Mouse (Mus musculus) NIH3T3 (cell line): ENCODE data around the gene Kat6b.
A peak's percentile ranks its signal among the peaks of the same experiment; 100 is the strongest.
"Not testable (repeated sequence)": the region's sequence is repeated elsewhere in the genome, so short reads cannot be mapped to it uniquely, and the experiment has no call there.

Experiments used
- DNase-seq: peaks from one replicate; pipeline ENCODE4 v3.0.0-alpha.2; 2012; ENCODE audit warnings: low read depth

Gene Kat6b

DNA sequence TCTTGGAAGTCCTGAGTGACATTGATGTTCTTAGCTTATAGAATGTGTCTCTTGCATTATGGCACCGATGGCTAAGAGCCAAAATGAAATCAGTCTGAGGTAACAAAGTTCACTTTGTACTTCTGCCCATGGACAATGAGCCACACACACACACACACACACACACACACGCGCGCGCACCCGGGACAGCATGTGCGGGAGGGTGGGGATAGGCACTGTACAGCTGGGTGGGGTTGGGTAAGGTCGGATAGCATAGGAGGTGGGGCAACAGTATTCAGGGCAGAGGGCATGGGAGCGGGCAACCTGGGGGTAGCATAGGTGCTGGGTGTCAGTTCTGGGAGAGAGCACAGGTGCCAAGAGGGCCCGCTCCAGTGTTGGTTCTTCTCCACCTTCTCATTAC is 3.5 kb downstream of the Kat6b start:
- no peak for DNase-seq

DNA sequence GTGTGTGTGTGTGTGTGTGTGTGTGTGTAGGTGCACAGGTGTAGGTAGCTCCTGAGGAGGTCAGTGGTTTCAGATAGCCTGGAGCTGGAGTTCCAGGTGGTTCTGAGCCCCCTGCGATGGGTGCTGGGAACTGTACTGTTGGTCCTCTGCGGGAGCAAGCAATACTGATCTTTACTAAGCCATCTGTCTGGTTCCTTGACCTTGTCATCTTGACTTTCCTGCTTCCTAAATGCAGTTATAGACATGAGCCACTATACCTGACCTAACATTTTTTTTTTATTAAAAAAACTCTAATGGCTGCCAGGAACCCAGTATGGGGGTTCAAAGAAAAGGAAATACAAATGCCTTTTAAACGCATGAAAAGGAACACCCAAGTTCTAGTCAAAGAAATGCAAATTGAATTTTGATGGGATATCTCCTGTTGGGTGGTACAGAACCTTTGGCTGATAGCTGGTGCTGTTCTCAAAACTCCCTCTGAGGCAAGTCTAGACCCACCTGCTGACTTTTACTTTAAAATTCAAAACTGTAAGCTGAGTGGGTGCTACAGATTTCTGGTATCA is 4.8 kb downstream of the Kat6b start:
- DNase-seq: no peak

GRCm38 (mm10) chr14:21487135-21487534 is 5.9 kb downstream of the Kat6b start:
- DNase-seq: not testable (repeated sequence)

DNA sequence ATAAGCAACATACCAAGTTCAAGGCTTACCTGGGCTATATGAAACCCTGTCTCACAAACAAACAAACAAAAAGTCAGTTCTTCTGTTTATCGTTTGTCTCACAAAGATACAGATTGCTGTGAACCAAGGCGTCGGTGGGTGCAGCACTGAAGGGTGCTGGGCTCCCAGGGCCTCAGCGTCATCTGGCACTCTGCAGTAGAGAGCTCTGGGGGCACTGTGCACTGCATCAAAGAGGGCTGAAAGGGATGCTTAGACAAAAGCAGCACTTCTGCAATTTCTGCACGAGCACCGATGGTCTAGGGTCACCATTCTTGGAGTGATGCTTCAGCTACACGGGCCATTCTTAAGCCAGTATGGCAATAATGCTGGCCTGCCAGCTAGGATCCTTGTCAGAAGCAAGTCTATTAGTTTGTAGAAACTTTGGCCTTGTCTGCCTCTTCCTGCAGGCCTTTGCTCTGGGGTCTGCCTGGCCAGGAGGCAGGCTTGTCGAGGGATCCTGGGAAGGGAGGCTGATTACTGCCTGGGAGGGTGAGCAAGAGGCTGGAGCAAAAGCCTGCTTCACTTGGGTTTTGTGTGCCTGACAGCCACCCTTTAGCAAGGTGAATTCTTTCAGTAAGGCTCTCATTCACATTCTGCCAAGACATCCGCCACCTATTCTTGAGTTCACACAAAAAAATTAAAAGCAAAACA is 7.3 kb downstream of the Kat6b start:
- not testable (repeated sequence) for DNase-seq

- no peak for DNase-seq
Observed at GRCm38 (mm10) chr14:21489116-21489485, 7.9 kb downstream of the Kat6b start.

DNA sequence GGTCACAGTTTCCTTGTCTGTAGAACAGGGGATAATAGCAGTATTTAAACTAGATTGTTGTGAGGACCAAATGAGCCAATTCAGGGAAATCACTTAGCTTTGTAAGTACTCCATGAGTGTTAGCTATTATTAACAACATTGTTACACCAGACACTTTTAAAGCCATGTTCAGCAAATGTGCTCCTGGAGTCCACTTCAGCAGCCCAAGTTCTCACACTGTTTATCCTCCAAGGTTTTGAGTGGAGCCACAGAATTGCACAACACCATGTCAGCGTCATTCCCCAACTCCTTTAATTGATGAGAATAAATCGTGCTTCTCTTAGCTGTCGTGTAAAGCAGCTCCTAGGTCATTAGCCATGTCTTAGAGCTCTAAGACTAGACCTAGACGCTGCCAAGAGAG is 8.9 kb downstream of the Kat6b start:
- peak; percentile 64 for DNase-seq

GRCm38 (mm10) chr14:21498361-21498996 is 17.2 kb downstream of the Kat6b start:
- no peak for DNase-seq

- peak; percentile 62 for DNase-seq
Observed at GRCm38 (mm10) chr14:21499011-21499581, 17.9 kb downstream of the Kat6b start.

- peak; percentile 70 for DNase-seq
Observed at GRCm38 (mm10) chr14:21499631-21500153, 18.5 kb downstream of the Kat6b start.

- peak; percentile 99 for DNase-seq
Observed at GRCm38 (mm10) chr14:21500154-21501047, 19.2 kb downstream of the Kat6b start.

DNA sequence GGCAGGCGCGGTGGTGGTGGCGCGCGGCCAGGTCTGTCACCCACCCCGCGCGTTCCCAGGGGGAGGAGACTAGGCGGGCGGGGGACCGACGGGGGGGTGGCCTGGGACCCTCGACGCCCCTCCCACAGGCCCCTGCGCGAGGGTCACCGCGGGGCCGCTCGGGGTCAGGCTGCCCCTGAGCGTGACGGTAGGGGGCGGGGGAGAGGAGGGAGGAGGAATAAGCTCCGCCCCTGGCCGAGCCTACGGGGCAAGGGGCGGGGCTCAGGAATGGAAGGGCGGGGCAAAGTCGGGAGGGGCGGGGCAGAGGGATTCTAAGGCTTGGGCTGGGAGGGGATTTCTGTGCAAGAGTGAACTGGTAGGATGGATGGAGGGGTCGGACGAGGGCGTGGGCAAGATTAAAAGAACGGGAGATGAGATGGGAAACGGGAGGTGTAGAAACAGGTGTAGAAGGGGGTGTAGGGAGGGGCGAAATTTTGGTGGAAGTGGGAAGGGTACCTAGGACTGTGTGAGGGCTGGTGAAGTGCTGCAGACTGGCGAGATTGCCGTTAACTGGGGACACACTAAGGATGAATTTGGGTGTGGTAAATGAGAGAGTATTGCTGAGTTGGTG is 19.9 kb downstream of the Kat6b start:
- peak; percentile 92 for DNase-seq

GRCm38 (mm10) chr14:21505036-21505435 is 23.8 kb downstream of the Kat6b start:
- no peak for DNase-seq

GRCm38 (mm10) chr14:21507046-21507445 is 25.8 kb downstream of the Kat6b start:
- DNase-seq: no peak

- DNase-seq: peak; percentile 13
Observed at GRCm38 (mm10) chr14:21509111-21509905, 28.1 kb downstream of the Kat6b start.

GRCm38 (mm10) chr14:21511438-21511837 is 30.2 kb downstream of the Kat6b start:
- DNase-seq: no peak

- no peak for DNase-seq
Observed at GRCm38 (mm10) chr14:21515505-21515904, 34.3 kb downstream of the Kat6b start.

- DNase-seq: no peak
Observed at GRCm38 (mm10) chr14:21519307-21519706, 38.1 kb downstream of the Kat6b start.

DNA sequence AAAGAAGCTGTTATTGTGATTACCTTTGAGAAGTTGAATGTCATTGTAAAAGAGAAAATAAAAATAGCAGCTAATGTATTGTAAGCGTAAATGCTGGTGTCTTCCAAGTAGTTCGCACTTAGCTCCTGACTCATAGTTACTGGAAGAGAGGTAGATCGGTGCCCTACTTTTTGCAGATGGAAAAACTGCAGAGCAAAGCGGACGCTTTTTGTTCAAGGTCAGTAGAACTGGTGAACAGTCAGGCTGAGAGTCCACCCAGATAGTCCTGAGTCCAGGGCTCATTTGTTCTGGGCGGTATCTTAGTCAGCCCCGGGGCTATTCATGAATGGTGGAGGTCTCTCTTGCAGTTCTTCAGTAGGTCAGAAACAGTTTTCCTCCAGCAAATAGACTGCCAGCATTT is 39.3 kb downstream of the Kat6b start:
- DNase-seq: no peak

GRCm38 (mm10) chr14:21521496-21521895 is 40.3 kb downstream of the Kat6b start:
- not testable (repeated sequence) for DNase-seq

GRCm38 (mm10) chr14:21522312-21522978 is 41.2 kb downstream of the Kat6b start:
- no peak for DNase-seq
